Mouse (Mus musculus): Measurements from ENCODE around the gene Fam205c. TPM values are rescaled to one million over a fixed set of nuclear protein-coding genes. Genes with fewer than 3 reads are reported as not detected.
"Not testable (repeated sequence)": the region's sequence is repeated elsewhere in the genome, so short reads cannot be mapped to it uniquely, and the experiment has no call there.

Fam205c gene
- polyA plus RNA-seq, 1 experiment from 2014 or later, result 0.43 TPM

DNA sequence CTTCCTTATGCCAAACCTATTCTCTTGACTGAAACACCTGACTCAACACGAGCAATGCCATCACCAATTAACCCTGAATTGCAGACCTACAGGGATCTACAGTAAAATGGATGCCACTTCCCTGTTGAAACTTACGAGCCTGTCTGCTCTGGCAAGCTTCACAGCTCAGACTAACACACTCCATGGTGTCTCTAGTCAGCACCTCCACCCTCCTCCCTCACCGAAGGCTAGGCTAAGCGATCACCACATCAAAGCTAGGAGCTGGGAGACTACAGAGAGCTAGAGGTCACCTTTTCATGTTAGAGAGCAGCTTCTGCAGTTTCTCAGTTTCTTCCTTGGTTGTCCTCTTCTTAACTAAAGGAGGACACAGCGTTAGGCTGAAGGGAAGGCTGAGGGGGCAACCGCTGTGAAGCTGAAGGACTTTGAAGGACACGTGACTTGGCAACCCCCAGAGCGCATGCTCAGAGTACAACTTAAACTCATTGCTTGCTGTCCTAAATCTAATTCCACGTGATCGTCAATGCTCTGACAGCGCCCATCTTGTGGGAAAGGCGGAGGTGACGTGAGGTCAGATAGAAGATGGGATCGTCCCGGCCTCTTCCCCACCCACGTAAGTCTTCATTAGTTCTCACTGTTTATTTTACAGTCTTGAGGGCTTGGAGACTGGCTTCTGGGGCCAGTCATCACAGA lies 1.1 kb downstream of the Fam205c start:
- DNase-seq (ENCODE audit: low spot score), result no peak

GRCm38 (mm10) chr4:42872151-42872550 lies 1.9 kb downstream of the Fam205c start:
- H3K4me2 ChIP-seq (ENCODE audit: low read length), result no peak overlapping the region
- no peak overlapping the region for H3K9ac ChIP-seq (ENCODE audit: low read length)
- no peaks in the 10 kb centered on the region for H3K4me1 ChIP-seq (replicated peaks; ENCODE audit: control insufficient read depth, insufficient read depth, low read length)
- ATAC-seq (replicated peaks; ENCODE audit: low FRiP score, low TSS enrichment, low read depth), result no peak
- no peak overlapping the region for H3K27ac ChIP-seq (ENCODE audit: low read depth)
- no peak overlapping the region for H3K4me3 ChIP-seq (ENCODE audit: low read depth, low read length)
- H3K27me3 ChIP-seq (replicated peaks; ENCODE audit: control insufficient read depth, insufficient read depth, low read length), result no peaks in the 10 kb centered on the region
- no peak for DNase-seq (ENCODE audit: low spot score)
- no peaks in the 10 kb centered on the region for H3K36me3 ChIP-seq (ENCODE audit: control insufficient read depth, insufficient read depth, low read length)
- H3K9me3 ChIP-seq (ENCODE audit: control insufficient read depth, low read length), result no peaks in the 10 kb centered on the region
- WGBS, result 92% methylated on average over 7 of the region's 7 CpGs

More for the DNA sequence above, 1.1 kb downstream of the Fam205c start:
- Histone ChIP-seq H3K4me2 (ENCODE audit: low read length) (no peak overlapping the region), H3K9ac (ENCODE audit: low read length) (no peak overlapping the region), H3K4me3 (ENCODE audit: low read depth, low read length) (no peak overlapping the region), H3K27me3 (replicated peaks; ENCODE audit: control insufficient read depth, insufficient read depth, low read length) (no peaks in the 10 kb centered on the region), H3K36me3 (ENCODE audit: control insufficient read depth, insufficient read depth, low read length) (no peaks in the 10 kb centered on the region), H3K4me1 (replicated peaks; ENCODE audit: control insufficient read depth, insufficient read depth, low read length) (no peaks in the 10 kb centered on the region), H3K9me3 (ENCODE audit: control insufficient read depth, low read length) (no peaks in the 10 kb centered on the region), H3K27ac (ENCODE audit: low read depth) (no peak overlapping the region)
- 64% methylated on average over 16 of the region's 16 CpGs for WGBS
- no peak for ATAC-seq (replicated peaks; ENCODE audit: low FRiP score, low TSS enrichment, low read depth)

DNA sequence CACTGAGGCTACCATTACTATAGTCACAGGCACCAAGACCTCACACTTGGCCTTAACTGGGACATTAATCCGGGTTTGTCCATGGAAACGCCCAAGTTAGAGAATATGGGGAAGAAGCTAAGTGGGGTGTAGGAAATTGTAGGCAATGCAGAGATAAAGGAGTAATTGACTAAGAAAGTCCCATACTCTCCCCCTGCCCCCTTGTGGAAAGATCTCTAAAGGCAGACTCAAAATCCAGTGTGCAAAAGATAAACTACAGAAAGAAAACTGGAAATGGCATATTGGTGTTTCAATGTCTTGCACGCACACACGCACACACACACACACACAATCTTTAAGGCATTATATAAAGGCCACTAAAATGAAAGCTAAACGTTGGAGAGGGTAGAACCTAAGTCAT lies 3.3 kb downstream of the Fam205c start:
- Histone ChIP-seq H3K4me2 (ENCODE audit: low read length) (no peak overlapping the region), H3K36me3 (ENCODE audit: control insufficient read depth, insufficient read depth, low read length) (no peaks in the 10 kb centered on the region), H3K27me3 (replicated peaks; ENCODE audit: control insufficient read depth, insufficient read depth, low read length) (no peaks in the 10 kb centered on the region), H3K9me3 (ENCODE audit: control insufficient read depth, low read length) (no peaks in the 10 kb centered on the region), H3K4me3 (ENCODE audit: low read depth, low read length) (no peak overlapping the region), H3K9ac (ENCODE audit: low read length) (no peak overlapping the region), H3K27ac (ENCODE audit: low read depth) (no peak overlapping the region), H3K4me1 (replicated peaks; ENCODE audit: control insufficient read depth, insufficient read depth, low read length) (no peaks in the 10 kb centered on the region)
- ATAC-seq (replicated peaks; ENCODE audit: low FRiP score, low TSS enrichment, low read depth), result no peak
- no peak for DNase-seq (ENCODE audit: low spot score)
- WGBS, result 82% methylated on average over 5 of the region's 5 CpGs

GRCm38 (mm10) chr4:42868193-42868592 lies 5.8 kb downstream of the Fam205c start:
- no peaks in the 10 kb centered on the region for H3K4me1 ChIP-seq (replicated peaks; ENCODE audit: control insufficient read depth, insufficient read depth, low read length)
- no peak overlapping the region for H3K9ac ChIP-seq (ENCODE audit: low read length)
- no peak overlapping the region for H3K4me2 ChIP-seq (ENCODE audit: low read length)
- no peaks in the 10 kb centered on the region for H3K9me3 ChIP-seq (ENCODE audit: control insufficient read depth, low read length)
- no peak overlapping the region for H3K4me3 ChIP-seq (ENCODE audit: low read depth, low read length)
- ATAC-seq (replicated peaks; ENCODE audit: low FRiP score, low TSS enrichment, low read depth), result no peak
- DNase-seq (ENCODE audit: low spot score), result no peak
- no peak overlapping the region for H3K27ac ChIP-seq (ENCODE audit: low read depth)
- no peaks in the 10 kb centered on the region for H3K27me3 ChIP-seq (replicated peaks; ENCODE audit: control insufficient read depth, insufficient read depth, low read length)
- WGBS, result 82% methylated on average over 5 of the region's 5 CpGs
- H3K36me3 ChIP-seq (ENCODE audit: control insufficient read depth, insufficient read depth, low read length), result no peaks in the 10 kb centered on the region

- ATAC-seq (replicated peaks; ENCODE audit: low FRiP score, low TSS enrichment, low read depth), result no peak
- Histone ChIP-seq H3K27me3 (replicated peaks; ENCODE audit: control insufficient read depth, insufficient read depth, low read length) (no peaks in the 10 kb centered on the region), H3K9me3 (ENCODE audit: control insufficient read depth, low read length) (no peaks in the 10 kb centered on the region), H3K4me1 (replicated peaks; ENCODE audit: control insufficient read depth, insufficient read depth, low read length) (no peaks in the 10 kb centered on the region), H3K4me2 (ENCODE audit: low read length) (no peak overlapping the region), H3K9ac (ENCODE audit: low read length) (no peak overlapping the region), H3K4me3 (ENCODE audit: low read depth, low read length) (no peak overlapping the region), H3K36me3 (ENCODE audit: control insufficient read depth, insufficient read depth, low read length) (no peaks in the 10 kb centered on the region), H3K27ac (ENCODE audit: low read depth) (no peak overlapping the region)
- 49% methylated on average over 3 of the region's 3 CpGs for WGBS
- DNase-seq (ENCODE audit: low spot score), result no peak
Observed at GRCm38 (mm10) chr4:42867390-42867789, 6.6 kb downstream of the Fam205c start.

GRCm38 (mm10) chr4:42863487-42863886 lies 10.5 kb downstream of the Fam205c start:
- not testable (repeated sequence) for H3K9ac ChIP-seq (ENCODE audit: low read length); DNase-seq (ENCODE audit: low spot score); H3K27ac ChIP-seq (ENCODE audit: low read depth); H3K4me2 ChIP-seq (ENCODE audit: low read length); H3K4me1 ChIP-seq (replicated peaks; ENCODE audit: control insufficient read depth, insufficient read depth, low read length); H3K36me3 ChIP-seq (ENCODE audit: control insufficient read depth, insufficient read depth, low read length); H3K9me3 ChIP-seq (ENCODE audit: control insufficient read depth, low read length); ATAC-seq (replicated peaks; ENCODE audit: low FRiP score, low TSS enrichment, low read depth); H3K4me3 ChIP-seq (ENCODE audit: low read depth, low read length); H3K27me3 ChIP-seq (replicated peaks; ENCODE audit: control insufficient read depth, insufficient read depth, low read length)
- 87% methylated on average over 5 of the region's 5 CpGs for WGBS

GRCm38 (mm10) chr4:42860483-42860882 lies 13.6 kb downstream of the Fam205c start:
- H3K4me3 ChIP-seq (ENCODE audit: low read depth, low read length); H3K9me3 ChIP-seq (ENCODE audit: control insufficient read depth, low read length); ATAC-seq (replicated peaks; ENCODE audit: low FRiP score, low TSS enrichment, low read depth); H3K27me3 ChIP-seq (replicated peaks; ENCODE audit: control insufficient read depth, insufficient read depth, low read length); H3K27ac ChIP-seq (ENCODE audit: low read depth); H3K36me3 ChIP-seq (ENCODE audit: control insufficient read depth, insufficient read depth, low read length); DNase-seq (ENCODE audit: low spot score); H3K4me1 ChIP-seq (replicated peaks; ENCODE audit: control insufficient read depth, insufficient read depth, low read length); H3K4me2 ChIP-seq (ENCODE audit: low read length); H3K9ac ChIP-seq (ENCODE audit: low read length): not testable (repeated sequence)
- WGBS, result 80% methylated on average over 9 of the region's 9 CpGs

DNA sequence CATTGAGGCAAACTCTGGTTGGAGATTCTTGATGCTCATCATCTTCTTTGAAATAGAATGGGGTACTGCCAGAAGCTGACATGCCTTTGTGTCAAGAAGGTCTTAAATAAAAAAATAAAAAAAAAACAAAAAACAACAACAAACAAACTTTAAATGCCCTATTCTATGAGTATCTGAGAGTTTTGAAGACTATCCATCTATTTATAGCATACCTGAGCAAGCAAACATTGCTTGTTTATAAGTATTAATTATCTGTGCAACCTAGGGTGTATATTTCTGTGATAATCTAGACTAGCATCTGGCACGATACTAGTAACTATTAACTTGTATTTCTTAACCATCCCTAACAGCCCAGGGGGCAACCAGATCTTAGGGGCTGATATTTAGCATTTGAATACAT lies 17.4 kb downstream of the Fam205c start, which contains the start of gene Gm12394:
TSS of gene Gm12394 (minus strand) at position 101 of the 400 bp plus-strand sequence.
- H3K27ac ChIP-seq (ENCODE audit: low read depth); H3K36me3 ChIP-seq (ENCODE audit: control insufficient read depth, insufficient read depth, low read length); H3K4me2 ChIP-seq (ENCODE audit: low read length); H3K9ac ChIP-seq (ENCODE audit: low read length); DNase-seq (ENCODE audit: low spot score); H3K4me3 ChIP-seq (ENCODE audit: low read depth, low read length); H3K27me3 ChIP-seq (replicated peaks; ENCODE audit: control insufficient read depth, insufficient read depth, low read length); H3K9me3 ChIP-seq (ENCODE audit: control insufficient read depth, low read length); H3K4me1 ChIP-seq (replicated peaks; ENCODE audit: control insufficient read depth, insufficient read depth, low read length); ATAC-seq (replicated peaks; ENCODE audit: low FRiP score, low TSS enrichment, low read depth): not testable (repeated sequence)
- WGBS, result 75% methylated on average over 1 of the region's 1 CpGs

GRCm38 (mm10) chr4:42853788-42854187 lies 20.2 kb downstream of the Fam205c start, which contains the start of gene Fam205a1:
Gene Fam205a1 (minus strand): TSS chr4:42853888.
- DNase-seq (ENCODE audit: low spot score); ATAC-seq (replicated peaks; ENCODE audit: low FRiP score, low TSS enrichment, low read depth); H3K27ac ChIP-seq (ENCODE audit: low read depth); H3K4me2 ChIP-seq (ENCODE audit: low read length); H3K4me1 ChIP-seq (replicated peaks; ENCODE audit: control insufficient read depth, insufficient read depth, low read length); H3K27me3 ChIP-seq (replicated peaks; ENCODE audit: control insufficient read depth, insufficient read depth, low read length); H3K9me3 ChIP-seq (ENCODE audit: control insufficient read depth, low read length); H3K36me3 ChIP-seq (ENCODE audit: control insufficient read depth, insufficient read depth, low read length); H3K9ac ChIP-seq (ENCODE audit: low read length); H3K4me3 ChIP-seq (ENCODE audit: low read depth, low read length): not testable (repeated sequence)
- WGBS, result 100% methylated on average over 1 of the region's 1 CpGs

Data from intestine, embryonic 14.5 days (tissue).